Mouse (Mus musculus) spleen, postnatal 36 days (tissue): Measurements from ENCODE around the gene Nos1ap.

Source experiments
- DNase-seq, 2 experiments: peaks; one replicate each; pipeline ENCODE4 v3.0.0; 2022; ENCODE audit warnings: low spot score in 2 of 2, mixed read lengths in 1 of 2

The Nos1ap gene

GRCm38 (mm10) chr1:170548192-170548795, 41.4 kb downstream of the Nos1ap start:
- no peak for DNase-seq

- DNase-seq, result no peak
Observed at GRCm38 (mm10) chr1:170546297-170546696, 43.4 kb downstream of the Nos1ap start.

DNA sequence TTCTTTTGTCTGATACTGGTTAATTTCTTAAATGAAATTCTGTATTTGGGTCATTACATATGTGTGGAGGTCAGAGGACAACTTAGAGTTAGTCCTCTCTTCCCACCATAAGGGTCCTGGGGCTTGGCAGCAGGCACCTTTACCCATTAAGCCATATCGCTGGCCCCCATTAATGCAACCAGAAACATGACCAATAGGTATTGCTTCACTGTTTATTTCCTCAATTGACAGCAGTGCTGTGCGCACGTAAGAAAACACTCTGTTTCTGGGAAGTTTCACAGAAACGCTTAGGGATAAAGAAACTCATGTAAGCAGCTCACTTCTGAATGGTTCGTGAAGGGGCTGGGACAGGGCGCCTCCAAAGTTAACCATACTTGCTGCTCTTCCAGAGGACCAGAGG, 44.4 kb downstream of the Nos1ap start:
- no peak for DNase-seq

GRCm38 (mm10) chr1:170539507-170539906, 50.2 kb downstream of the Nos1ap start:
- DNase-seq, result no peak

GRCm38 (mm10) chr1:170538481-170539061, 51.1 kb downstream of the Nos1ap start:
- DNase-seq, result no peak

- DNase-seq, result no peak
Observed at GRCm38 (mm10) chr1:170536344-170536743, 53.3 kb downstream of the Nos1ap start.

DNA sequence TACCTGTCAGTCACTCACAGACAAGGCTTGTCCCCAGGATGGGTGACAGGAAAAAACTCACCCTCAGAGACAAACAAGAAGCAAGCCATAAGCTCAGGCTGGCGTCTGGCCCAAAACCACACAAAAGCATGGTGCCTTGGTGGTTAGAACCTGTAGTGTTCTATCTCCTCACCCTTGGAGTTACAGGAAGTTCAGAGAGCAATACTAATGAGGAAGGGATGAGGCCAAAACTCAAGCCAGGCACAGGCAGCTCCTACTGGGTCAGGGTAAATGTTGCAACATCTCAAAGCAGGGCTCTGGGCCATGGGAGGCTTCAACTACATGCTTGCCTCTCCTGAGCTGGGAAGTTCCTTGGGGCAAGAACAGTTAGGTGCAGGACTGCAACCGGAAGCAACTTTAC, 54.4 kb downstream of the Nos1ap start:
- DNase-seq, result no peak

DNA sequence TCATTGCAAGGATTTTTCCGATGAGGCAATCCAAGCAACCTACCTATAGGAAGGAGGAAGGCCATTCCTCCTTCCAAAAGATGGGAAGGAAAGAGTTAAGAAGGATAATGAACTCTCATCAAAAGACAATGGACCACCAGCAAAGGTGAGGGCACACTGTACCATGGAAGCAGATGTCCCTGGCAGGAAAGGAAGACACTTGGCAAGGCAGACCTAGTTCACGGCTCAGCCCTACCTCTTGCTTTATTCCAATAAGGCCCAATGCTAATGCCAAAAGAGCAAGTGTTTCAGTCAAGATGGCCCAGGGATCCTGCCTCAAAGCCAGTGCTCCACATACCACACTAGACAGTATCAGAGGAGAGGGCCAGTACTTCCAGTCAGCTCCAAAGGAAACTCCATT, 58.4 kb downstream of the Nos1ap start:
- no peak for DNase-seq

- DNase-seq, result no peak
Observed at GRCm38 (mm10) chr1:170530456-170530855, 59.2 kb downstream of the Nos1ap start.

DNA sequence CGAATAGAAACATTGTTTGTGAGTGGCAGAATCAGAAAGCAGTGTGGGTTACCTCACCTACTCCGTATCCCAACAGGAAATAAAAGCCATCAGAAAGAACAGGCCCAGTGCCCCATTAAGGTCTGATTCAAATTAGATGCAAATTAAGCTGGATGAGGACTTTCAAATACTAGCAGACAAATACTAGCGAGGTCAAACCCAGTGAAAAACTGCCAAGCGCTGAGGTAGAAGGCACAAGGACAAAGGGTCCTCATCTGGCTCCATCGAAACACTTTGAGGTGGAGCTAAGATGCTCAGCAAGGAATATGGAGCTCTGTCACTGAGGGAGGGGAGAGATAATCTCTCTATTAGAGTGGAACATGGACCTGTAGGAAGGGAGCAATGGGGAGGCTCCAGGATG, 66.8 kb downstream of the Nos1ap start:
- no peak for DNase-seq

DNA sequence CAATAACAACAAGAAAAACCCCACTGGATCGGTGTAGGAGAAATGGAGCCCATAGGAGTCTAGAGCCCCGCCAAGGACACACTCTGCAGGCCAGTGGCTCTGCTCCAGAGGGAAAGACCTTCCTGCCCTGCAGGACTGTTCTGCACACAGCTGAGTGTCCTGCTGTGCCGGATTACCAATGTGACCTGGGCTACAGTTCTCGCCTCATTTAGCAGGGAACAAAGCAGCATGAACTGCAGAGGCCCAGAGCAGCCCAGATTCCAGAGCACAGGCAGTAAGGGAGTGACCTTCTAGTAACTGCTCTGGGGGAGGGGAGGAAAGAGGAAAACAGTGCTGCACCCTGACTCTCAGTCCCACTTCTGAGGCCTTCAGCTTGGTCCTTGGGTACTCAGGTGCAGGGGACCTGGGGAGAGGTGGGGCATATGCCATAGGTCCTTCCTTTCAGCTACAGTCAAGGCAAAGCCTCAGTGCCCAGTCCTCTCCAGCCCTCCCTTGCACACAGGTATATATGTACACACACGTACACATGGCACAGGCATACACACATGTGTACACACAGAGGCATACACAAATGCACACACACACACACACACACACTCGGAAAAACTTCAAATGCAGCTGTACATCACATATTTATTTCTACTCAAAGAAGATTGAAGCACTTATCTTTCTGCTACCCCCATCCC, 68.0 kb downstream of the Nos1ap start:
- no peak for DNase-seq

GRCm38 (mm10) chr1:170520206-170520605, 69.5 kb downstream of the Nos1ap start:
- DNase-seq, result no peak

DNA sequence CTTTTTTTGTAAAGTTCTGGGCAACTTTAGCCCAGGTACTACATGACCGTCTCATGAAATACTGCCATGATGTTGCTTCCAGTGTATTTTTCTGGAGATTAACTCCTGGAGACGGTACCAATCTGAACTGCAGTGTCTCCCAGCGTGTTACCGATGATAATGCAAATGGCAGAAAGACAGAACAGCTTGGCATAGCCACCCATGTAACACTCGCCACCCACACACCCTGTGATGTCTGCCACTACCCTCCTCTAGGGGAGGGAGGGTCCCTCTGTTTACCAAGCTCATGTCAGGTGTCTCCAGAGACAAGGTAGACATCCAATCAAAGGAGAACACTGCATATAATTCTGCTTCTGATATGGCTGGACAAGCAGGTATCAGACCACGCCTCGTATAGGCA, 70.0 kb downstream of the Nos1ap start:
- no peak for DNase-seq

- no peak for DNase-seq
Observed at GRCm38 (mm10) chr1:170516182-170516581, 73.5 kb downstream of the Nos1ap start.

DNA sequence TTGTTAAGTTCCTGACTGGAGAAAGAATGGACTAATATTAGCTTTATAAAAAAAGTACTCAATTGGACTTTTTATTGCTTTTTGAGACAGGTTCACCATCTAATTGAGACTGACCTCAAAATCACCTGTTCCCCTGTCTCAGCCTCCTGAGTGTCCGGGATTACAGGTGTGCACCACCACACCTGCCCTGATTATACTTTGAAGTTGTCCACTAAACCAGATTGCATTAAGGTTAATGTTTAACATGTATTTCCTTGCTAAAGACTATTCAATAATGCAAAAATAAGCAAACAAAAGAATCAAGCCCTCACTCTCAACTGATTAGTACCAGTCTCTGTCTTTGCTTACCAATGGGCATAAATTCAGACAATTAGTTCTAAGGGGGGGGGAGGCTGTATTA, 74.2 kb downstream of the Nos1ap start:
- DNase-seq, result no peak

- no peak for DNase-seq
Observed at GRCm38 (mm10) chr1:170514226-170514625, 75.4 kb downstream of the Nos1ap start.

DNA sequence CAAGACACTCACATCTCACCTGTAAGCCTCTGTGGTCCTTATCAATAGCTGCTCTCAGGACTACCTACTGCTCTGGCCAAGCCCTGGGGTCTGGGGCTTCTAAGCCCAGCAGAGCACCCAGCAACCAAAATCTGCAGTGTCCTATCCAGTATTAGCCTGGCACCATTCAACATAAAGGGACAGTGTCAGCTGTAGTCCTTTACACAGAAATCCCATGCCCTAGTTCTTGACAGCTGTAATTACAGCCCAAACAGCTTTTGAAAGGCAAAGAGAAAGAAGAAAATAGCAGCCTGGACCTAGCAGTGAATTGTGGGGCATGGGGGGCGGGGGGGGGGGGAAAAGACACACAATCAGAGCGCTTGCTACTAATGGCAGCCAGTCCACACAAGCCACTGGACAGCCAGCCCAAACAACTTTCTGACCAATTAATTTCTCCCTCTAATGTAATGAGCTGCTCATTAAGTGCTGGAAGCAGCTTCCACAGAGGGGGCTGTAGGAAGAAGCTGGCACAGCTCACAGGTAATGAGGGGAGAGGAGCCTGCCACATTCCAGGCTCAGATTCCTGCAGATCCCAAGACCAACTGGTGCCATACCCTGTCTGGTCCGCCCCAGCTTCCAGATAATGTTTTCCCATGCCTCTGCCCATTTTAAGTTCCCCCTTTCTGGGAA, 77.1 kb downstream of the Nos1ap start:
- DNase-seq, result no peak

GRCm38 (mm10) chr1:170510595-170511240, 78.9 kb downstream of the Nos1ap start:
- DNase-seq, result no peak

GRCm38 (mm10) chr1:170506309-170506708, 83.4 kb downstream of the Nos1ap start:
- DNase-seq, result no peak

DNA sequence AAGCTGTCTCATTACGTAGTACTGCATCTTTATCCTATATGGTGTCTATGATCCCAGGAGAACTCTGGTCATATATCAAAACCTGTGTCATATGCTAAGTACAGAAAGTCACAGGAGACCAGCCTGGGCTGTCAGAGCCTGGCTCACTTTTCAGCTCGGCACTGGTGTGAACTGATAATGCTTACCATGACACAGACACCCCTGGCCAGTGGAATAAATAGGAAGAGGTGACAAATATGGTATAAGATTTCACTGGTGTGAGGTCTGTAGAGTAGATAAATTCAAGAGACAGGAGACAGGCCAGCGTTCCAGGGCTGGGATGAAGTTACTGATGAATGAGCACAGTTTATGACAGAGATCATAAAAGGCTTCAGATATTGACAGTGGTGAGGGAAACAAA, 84.6 kb downstream of the Nos1ap start:
- DNase-seq, result no peak

GRCm38 (mm10) chr1:170504378-170504777, 85.3 kb downstream of the Nos1ap start:
- DNase-seq, result no peak

- no peak for DNase-seq
Observed at GRCm38 (mm10) chr1:170503277-170503739, 86.4 kb downstream of the Nos1ap start.
